Mouse (Mus musculus): Measurements from ENCODE around the gene Ankrd52.

The Ankrd52 gene

DNA sequence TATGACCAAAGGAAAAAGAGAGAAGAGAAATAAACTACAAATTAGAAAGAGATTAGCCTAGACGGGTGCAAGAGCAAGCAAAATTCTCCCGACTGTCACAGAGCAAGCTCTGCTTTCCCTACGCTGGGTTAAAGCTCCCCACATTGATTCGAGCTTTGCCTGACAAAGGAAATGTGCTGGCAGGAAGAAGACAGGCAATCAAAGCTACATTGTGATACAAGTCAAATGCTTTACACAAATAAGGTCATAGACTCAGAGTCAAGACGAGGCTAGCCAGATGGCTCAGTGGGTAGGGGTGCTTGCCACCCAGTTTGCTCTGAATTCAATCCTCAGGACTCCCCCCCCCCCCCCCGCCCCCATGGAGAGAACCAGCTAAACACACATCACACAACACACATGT is 6.9 kb upstream of the Ankrd52 start:
- no peak for DNase-seq

DNA sequence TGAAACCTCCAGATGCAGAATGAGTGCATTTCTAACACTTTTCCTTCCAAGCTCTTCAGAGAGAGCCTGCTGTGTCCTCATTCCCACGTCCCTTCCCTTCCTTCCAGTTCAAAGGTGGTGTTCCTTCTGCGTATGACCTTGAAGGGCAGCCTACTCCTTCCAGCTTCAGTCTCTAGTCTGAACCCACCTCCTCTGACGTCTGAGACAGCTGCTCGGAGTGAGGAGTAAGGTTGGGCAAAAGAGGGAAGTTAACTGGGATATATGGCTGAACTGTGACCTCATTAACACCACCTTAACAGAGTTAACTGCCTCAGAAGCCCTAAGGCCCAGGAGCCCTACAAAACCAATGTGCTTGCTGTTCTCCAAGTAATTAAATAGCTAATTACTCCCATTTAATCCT is 6.3 kb upstream of the Ankrd52 start:
- no peak for DNase-seq

DNA sequence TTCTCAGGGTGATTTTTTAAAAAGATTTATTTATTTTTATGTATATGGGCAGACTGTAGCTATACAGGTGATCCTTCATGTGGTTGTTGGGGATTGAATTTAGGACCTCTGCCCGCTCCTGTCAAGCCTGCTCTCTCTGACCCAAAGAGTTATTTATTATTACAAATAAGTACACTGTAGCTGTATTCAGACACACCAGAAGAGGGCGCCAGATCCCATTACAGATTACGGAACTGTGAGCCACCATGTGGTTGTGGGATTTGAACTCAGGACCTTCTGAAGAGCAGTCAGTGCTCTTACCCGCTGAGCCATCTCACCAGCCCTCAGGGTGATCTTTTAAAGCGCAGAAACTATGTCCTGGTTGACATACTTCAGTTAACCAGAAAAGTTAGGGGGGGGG is 4.8 kb upstream of the Ankrd52 start:
- peak in 1 of 2 experiments; percentile 48 for DNase-seq

DNA sequence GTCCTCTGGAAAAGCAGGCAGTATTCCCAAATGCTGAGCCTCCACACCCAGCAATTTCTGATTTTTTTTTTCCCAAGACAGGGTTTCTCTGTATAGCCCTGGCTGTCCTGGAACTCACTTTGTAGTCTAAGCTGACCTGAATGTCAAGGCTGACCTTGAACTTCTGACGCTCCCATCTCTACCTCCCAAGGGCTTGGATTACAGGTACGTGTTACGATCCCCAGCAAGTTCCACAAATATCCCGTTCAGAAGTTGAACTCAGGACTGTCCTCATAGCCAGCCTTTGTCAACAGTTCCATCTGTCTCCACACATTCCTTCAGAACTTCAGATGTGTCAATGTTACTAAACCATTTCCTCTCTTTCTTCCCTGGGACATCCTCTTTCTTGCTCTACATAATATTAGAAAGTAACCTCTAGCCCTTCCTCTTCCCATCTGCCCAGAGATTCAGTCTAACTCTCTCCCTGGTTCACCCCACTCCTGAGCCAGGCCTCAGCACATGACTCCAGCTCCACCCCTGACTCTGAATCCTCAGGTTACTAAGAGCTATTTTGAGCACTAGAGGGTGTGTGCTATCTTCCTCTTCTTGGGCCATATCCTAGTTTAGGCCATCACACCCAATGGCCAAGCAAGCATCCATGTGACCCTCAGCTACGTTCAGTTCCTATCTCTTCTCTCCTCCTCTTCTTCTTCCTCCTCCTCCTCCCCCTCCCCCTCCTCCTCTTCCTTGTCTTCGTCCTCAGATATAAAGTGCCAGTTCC is 3.7 kb upstream of the Ankrd52 start:
- DNase-seq: no peak

DNA sequence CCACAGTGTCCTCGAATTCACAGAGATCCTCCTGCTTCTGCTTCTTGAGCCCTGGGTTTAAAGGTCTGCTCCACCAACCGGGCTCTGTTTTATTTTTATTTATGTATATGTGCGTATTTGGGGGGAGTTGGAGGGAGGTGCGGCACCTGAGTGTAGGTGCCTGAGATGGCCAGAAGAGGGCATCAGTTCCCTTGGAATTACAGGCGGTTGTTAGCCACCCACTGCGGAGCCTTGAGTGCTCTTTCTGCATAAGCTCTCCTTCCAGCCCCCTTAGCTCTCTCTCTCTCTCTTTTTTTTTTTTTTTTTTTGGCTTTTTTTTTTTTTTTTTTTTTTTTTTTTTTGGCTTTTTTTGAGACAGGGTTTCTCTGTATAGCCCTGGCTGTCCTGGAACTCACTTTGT is 2.5 kb upstream of the Ankrd52 start:
- peak in 1 of 2 experiments; percentile 42 for DNase-seq

DNA sequence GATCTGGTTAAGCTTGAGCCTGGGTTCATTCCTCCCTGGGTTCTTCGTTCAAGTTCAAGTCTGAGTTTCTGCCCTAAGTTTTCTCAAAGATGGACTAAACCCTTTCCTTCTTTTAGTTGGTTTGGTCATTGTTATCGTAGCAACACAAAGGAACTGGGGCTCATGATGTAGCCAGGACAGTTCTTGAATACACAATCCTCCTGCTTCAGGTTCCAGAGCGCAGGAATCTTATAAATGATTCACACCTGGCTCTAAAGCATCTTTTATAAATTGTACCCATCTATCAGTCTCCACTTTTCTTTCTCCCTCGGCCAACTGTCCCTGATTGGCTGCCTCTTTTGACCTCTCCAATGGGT is 838 bp upstream of the Ankrd52 start:
- no peak for DNase-seq

DNA sequence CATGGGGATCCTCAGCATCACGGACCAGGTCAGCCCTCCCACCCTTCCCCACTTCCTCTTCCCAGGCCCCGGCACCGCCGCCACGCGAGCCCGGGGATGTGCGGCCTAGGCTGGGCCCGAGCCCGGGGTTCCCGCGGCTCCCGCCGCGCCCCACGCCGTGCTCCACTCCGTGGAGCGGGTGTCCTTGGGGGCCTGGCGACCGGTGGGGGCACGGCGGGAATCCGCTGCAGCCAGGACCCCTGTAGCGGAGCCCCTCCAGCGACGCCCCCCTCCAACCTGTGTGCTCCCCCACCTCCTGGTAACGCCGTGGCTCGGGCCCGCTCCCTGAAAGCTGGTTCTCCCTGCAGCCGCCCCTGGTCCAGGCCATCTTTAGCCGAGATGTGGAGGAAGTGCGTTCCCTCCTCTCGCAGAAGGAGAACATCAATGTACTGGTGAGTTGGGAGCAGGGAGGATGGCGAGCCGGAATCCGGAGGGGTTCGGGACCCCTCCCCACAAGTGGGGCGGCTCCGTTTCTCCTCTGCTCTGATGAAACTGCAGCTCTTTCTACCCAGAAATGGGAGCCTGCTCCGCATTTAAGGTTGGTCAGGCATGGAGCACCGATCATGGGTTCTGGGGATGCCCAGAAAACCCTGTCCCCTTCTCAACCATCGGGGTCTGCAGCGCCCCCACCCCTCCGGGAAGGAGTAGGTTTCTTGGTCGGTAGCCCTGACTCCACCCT is 466 bp downstream of the Ankrd52 start:
- DNase-seq: peak; percentile 70

DNA sequence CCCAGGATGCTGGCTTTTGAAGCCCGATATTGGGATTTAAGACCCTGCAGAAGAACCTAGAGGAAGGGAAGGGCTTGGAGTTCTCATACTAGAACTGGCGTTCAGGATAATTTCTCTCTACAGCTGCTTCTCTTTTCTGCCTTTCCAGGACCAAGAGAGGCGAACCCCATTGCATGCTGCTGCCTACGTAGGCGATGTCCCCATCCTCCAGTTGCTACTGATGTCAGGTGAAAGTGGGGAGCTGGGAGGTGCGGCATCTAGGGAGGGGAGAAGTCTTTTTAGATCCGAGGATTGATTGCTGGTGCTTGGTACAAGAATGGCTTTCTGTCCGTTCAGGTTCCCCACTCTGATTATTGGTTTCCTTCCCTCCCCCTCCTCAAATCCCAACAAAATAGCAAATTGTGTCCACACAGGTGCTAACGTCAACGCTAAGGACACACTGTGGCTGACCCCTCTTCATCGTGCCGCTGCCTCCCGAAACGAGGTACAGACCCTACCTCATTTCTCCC is 1.1 kb downstream of the Ankrd52 start:
- no peak for DNase-seq

DNA sequence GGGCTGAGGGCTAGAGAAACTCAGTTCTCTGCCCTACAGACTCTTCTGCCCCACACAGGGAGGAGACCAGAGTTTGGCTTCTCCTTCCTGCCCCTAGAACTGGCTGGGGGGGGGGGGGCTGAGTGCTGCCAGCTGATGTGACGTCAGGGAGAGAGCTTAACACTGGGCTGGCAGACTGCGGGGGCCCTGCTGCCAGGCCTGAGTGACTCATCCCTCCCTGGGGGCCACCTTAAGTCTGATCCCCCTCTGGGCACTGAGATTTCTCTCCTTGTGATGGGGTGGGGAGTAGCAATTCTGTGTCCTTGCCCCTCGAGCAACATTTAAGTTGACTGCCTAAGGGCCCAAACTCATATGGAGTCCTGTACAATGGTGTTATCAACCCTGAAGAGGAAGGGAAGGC is 1.5 kb downstream of the Ankrd52 start:
- DNase-seq: peak in 1 of 2 experiments; percentile 9

DNA sequence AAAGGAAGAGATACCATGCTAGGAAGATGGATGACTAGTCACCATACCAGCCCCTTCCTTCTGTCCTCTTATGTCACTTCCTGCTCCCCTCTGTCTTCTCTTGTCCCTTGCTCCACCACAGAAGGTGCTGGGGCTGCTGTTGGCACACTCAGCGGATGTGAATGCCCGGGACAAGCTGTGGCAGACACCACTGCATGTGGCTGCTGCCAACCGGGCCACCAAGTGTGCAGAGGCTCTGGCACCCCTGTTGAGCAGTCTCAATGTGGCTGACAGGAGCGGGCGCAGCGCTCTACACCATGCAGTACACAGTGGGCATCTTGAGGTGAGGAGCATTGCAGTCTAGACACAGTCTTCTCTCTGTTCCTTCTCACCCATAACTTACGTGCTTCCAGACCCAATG is 2.3 kb downstream of the Ankrd52 start:
- DNase-seq: peak in 1 of 2 experiments; percentile 29

DNA sequence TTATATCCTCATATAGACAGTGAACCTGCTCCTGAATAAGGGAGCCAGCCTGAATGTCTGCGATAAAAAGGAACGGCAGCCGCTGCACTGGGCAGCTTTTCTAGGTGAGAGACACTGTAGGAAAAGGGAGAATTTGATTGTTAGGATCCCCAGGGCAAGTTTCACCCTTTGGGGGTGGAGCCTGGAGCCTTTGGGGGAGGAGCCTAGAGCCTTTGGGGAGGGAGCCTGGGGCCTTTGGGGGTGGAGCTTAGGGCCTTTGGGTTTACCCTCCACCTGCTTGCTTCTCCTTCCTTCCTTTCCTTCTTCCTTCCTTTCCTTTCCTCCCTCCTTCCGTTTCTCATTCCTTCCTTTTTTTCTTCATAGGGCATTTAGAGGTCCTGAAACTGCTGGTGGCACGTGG is 3.6 kb downstream of the Ankrd52 start:
- no peak for DNase-seq

DNA sequence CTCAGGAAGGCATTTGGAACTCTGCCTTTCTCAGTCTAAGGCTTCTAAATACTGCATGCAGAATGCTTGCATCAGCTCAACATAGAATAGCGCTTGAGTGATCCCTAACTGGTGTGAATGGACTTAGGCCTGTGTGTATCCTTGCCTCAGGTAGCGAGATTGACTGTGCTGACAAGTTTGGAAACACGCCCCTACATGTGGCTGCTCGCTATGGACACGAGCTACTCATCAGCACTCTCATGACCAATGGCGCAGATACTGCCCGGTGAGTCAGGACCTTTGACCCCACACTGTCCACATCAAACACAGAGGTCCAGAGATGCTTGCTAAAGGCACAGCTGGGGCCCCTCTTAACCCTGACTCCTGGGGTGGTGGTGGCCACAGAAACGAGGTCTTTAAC is 5.6 kb downstream of the Ankrd52 start:
- no peak for DNase-seq

DNA sequence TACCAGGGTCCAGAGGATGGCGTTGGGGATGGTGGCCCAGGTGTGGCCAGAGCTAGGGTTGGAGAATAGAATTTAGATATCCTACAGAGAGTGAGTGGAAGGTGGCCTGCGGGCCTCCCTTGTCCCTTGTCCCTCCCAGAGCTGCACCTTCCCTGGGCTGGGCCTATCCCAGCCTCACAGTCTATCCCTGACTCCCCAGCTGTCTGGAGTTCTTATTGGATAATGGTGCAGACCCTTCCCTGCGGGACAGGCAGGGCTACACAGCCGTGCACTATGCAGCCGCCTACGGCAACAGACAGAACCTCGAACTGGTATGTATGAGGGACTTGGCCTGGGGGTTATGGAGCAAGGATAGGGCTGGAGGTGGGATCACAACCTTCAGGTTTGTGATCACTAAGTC is 9.0 kb downstream of the Ankrd52 start:
- no peak for DNase-seq

DNA sequence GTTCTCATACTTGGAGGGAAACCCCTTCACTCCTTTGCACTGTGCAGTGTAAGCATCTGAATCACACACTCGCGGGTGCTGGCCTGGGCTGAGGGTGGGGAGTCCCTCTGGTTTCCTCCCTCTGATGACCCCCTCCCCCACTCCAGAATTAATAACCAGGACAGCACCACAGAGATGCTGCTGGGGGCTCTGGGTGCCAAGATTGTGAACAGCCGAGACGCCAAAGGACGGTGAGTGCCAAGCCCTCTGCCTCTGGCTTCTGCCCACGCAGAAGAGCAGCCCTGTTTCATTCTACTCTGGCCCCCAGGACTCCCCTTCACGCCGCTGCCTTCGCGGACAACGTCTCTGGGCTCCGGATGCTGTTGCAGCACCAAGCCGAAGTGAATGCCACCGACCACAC is 12.0 kb downstream of the Ankrd52 start:
- DNase-seq: peak; percentile 34 to 44

DNA sequence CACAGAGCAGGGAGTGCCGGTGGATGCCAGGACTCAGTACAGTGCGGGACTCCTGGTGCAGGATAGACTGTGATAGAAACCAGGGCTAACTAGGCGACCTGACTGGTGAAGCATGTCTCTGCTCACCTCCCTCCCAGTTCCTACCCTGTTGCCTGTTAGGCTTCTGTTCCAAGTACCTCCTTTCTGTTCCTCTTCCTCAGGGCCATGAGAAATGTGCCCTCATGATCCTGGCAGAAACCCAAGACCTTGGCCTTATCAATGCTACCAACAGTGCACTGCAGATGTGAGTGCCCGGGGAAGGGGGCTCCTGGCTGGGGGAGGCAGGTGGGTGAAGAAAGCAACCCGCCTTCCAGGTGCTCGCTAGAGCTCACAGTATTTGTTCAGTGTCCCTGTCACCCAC is 12.7 kb downstream of the Ankrd52 start:
- DNase-seq: no peak

DNA sequence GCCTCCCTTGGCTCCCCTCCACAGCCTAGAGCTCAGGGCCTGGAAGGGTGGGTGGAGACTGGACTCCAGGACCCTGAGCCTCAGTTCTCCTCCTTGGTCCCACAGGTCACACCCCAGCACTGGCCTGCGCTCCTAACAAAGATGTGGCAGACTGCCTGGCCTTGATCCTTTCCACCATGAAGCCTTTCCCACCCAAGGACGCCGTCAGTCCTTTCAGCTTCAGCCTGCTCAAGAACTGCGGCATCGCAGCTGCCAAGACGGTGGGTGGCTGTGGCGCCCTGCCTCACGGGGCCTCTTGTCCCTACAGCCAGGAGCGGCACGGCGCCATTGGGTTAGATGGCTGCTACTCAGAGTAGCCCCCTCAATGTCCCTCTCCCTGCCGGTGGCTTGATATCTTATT is 13.5 kb downstream of the Ankrd52 start:
- no peak for DNase-seq

DNA sequence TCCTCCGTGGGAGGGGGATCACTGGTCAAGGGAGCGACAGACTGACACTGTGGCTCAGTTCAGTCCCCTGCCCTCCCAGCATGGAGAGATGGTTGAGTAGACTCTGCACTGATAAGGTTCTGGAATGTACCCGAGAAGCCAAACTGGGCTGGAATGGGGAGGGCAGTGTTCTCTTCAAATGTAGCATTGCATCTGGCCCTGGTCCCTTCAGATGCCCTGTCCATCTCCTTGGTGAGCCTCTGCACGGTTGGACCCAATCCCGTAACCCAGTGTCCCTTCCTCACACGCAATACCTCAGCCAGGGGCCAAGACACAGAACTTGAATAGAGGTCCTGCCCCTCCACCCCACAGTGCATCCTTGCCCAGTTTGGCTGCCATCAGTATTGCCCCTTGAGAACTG is 14.9 kb downstream of the Ankrd52 start:
- peak in 1 of 2 experiments; percentile 6 for DNase-seq

DNA sequence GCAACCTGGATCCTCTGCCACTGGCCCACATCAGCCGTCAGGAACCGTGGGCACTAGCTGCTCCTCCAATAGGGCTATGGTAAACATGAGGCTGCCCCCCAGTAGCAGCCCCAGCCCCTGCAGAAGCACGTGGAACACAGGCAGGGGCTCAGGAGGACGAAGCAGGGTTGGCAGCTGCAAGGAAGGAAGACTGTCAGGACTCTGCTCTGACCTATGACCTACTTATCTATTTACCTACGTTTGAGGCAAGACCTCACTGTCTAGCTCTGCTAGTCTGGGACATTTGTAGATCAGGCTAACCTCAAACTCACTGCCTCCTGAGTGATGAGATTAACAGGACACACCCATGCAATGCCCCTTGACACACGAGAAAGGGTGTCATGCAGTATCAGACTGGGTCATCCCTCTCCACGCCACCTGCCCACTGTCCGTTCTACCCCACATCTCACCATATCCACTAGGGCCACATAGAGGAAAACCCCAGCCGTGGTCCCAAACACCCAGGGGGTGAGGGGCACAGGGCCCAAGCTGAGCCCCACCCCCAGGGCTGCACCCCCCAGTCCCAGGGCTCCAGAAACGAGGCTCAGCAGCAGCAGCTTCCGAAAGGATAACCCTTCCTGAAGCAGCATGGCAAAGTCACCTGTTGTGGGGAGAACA is 19.2 kb downstream of the Ankrd52 start:
- no peak for DNase-seq

DNA sequence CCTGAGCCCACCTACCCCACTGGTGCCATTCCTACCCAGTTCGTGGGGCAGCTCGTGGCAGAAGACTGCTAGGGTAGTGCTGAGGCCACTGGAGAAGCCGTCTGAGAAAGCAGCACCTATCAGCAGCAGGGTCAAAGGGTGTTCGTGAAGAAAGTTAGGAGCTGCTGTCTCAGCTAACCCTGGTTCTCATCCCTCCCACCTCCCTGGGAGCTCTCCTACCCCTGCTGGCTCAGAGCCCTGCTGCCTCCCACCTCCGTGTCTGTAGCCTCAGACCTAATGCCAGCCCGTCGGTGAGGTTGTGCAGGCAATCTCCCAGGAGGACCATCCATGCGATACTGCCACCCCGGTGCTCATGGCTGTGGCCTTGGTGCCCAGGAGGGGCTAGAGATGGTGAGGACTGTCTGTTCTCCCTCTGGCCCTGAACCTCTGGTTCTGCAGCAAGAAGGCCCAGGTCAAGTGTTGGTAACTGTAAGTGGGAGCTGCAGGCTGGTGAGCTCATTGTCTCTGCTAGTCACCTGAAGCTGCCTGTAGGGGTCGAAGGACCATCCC is 19.9 kb downstream of the Ankrd52 start:
- DNase-seq: no peak

DNA sequence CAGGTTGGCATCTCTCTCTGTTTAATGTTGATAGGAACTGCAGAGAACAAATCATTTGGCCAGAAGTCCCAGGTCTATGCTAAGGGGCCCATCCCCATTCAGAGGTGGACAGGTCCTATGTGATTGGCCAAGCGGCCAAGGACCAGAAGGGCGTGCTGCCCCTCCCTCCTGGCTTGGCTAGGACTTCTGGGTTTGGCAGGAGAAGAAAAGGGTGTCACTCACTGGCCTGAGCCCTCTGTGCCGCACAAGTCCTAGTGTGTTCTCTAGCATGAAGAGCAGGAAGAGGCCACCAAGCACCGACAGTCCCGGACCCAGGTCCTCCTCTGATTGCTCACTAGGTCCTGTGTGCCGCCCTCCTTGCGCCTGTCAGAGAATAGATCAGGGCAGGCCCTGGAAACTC is 20.6 kb downstream of the Ankrd52 start:
- peak; percentile 77 for DNase-seq

DNA sequence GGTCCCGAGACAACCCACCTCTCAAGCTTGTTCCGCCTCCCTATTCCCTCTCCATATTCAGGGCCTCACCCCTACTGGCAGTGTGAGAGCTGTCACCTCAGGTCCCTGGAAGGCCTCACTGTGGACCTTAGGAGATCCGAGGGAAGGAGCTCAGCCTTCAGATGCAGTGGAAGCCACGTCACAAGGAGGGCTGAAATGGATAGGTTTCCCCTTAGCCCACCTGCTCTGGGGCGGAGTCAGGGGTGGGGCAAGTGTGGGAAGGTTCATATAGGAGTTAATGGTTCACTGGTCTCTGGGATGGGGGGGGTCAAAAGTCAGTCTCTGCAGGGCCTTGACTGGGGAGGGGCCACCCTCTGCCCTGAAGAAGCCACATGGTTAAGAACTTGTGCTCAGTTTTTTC is 23.4 kb downstream of the Ankrd52 start:
- DNase-seq: no peak

DNA sequence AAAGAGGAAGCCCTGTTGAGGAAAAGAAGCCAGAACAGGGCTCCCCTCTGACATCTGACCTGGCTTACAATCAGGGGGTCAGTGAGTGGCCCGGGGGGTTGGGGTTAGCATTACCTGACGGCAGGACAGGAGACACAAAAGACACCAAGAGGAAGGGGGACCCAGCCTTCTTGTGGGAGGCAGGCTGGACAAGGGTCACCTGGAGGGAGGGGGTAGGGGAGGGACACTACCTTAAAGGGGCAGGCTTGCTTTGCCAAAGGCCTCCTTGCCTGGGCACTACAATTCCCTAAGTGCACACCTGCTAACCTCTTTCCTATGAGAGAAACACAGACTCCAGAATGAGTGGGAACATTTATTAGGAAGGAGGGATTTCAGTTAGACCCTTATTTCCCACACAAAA is 24.1 kb downstream of the Ankrd52 start, which contains the start of gene Slc39a5:
Gene Slc39a5, minus strand, starts transcription at position 174 of the 400 bp plus-strand sequence.
- no peak for DNase-seq

DNA sequence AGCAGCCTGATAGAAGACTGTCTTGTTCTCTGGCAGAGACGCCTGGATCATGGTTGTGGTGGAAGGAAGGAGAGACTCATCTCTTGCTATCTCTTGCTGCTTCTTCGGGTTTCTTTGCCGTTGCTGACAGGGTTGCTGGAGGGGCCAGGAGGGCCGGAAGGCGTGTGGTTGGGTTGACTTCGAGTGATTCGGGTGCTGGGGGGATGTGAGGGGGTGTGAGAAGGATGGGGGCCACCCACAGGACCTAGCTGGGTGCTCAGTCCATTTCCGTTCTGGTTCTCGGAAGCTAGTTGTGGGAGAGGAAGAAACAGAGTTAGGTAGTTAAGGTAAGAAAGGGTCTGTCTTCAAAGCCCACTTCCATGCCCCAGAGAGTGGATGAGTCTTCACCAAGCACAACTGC is 24.7 kb downstream of the Ankrd52 start:
- no peak for DNase-seq

All from cerebellum, postnatal 14 days (tissue).